Mouse (Mus musculus) lung, postnatal 0 days (tissue): ENCODE measurements at regions not wholly inside any gene's neighbourhood (a gene's known extent, or its start where the extent isn't known, plus 50 kb on each side); places are given as distances from the start of the nearest gene placed in this dataset.

ENCODE experiments used
- CTCF ChIP-seq: IDR thresholded peaks from 2 replicates; pipeline ENCODE4 v1.5.1; 2016; ENCODE audit warnings: antibody characterized with exemption, mild to moderate bottlenecking
- EP300 ChIP-seq: IDR thresholded peaks from 2 replicates; pipeline ENCODE4 v1.6.1; 2016; ENCODE audit warnings: antibody characterized with exemption, mild to moderate bottlenecking, control low read depth

DNA sequence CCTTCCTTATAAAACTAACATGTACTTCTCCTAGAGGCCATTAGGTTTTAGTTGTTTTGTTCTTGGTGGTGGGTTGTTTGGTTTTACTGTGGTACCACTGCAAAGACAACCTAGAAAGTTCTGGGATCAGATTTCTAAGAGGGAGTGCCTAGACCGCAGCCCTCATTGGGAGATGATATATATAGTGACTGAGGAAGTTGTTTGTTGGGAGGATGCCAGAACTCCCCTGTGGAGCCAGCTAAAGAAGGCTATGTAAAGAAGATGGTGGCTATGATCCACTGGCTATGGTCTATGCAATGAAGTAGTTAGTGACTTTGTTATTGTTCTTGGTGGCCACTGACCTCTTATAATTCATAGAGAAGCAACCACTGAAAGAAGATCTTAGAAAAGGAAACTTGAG, 283.8 kb upstream of the Kif2a start:
- no peak for TF ChIP-seq CTCF
- no peak for TF ChIP-seq EP300
